Mouse (Mus musculus) kidney, adult 9 months (tissue): ENCODE measurements around the gene Crtc2.
"Not testable (repeated sequence)": the region's sequence is repeated elsewhere in the genome, so short reads cannot be mapped to it uniquely, and the experiment has no call there.

Source experiments
- DNase-seq: peaks from one replicate; pipeline ENCODE4 v3.0.0; 2022

Gene Crtc2

GRCm38 (mm10) chr3:90242984-90243775, 10.8 kb upstream of the Crtc2 start, which contains the start of gene Creb3l4:
TSS of gene Creb3l4 (minus strand) at chr3:90243512.
- DNase-seq, result no peak

GRCm38 (mm10) chr3:90245406-90245805, 8.6 kb upstream of the Crtc2 start:
- no peak for DNase-seq

GRCm38 (mm10) chr3:90247630-90247959, 6.4 kb upstream of the Crtc2 start:
- DNase-seq, result no peak

GRCm38 (mm10) chr3:90247960-90248745, 5.8 kb upstream of the Crtc2 start, which contains the start of gene Slc39a1:
TSS of gene Slc39a1 (plus strand) at chr3:90248172.
- DNase-seq, result peak; percentile 97

GRCm38 (mm10) chr3:90248746-90249100, 5.2 kb upstream of the Crtc2 start:
- DNase-seq, result no peak

GRCm38 (mm10) chr3:90250791-90251190, 3.2 kb upstream of the Crtc2 start:
- no peak for DNase-seq

GRCm38 (mm10) chr3:90251731-90252226, 2.2 kb upstream of the Crtc2 start:
- not testable (repeated sequence) for DNase-seq

GRCm38 (mm10) chr3:90252659-90253058, 1.3 kb upstream of the Crtc2 start:
- not testable (repeated sequence) for DNase-seq

GRCm38 (mm10) chr3:90253174-90253573, 789 bp upstream of the Crtc2 start:
- DNase-seq, result not testable (repeated sequence)

- no peak for DNase-seq
Measured at GRCm38 (mm10) chr3:90254419-90255193, 643 bp downstream of the Crtc2 start.

GRCm38 (mm10) chr3:90255194-90255565, 1.2 kb downstream of the Crtc2 start:
- no peak for DNase-seq

GRCm38 (mm10) chr3:90255784-90256353, 1.9 kb downstream of the Crtc2 start:
- no peak for DNase-seq

GRCm38 (mm10) chr3:90256731-90257530, 3.0 kb downstream of the Crtc2 start:
- DNase-seq, result peak; percentile 69

- DNase-seq, result peak; percentile 77
Measured at GRCm38 (mm10) chr3:90258521-90258920, 4.6 kb downstream of the Crtc2 start.

GRCm38 (mm10) chr3:90263121-90263771, 9.3 kb downstream of the Crtc2 start:
- no peak for DNase-seq

- no peak for DNase-seq
Measured at GRCm38 (mm10) chr3:90264687-90265033, 10.7 kb downstream of the Crtc2 start.

GRCm38 (mm10) chr3:90265034-90265931, 11.3 kb downstream of the Crtc2 start, which contains the start of gene Dennd4b:
TSS of gene Dennd4b (plus strand) at chr3:90265185.
- peak; percentile 91 for DNase-seq

GRCm38 (mm10) chr3:90265932-90266741, 12.2 kb downstream of the Crtc2 start:
- no peak for DNase-seq
